Mouse (Mus musculus): ENCODE data around the gene Fbxl22. TPM values are rescaled to one million over a fixed set of nuclear protein-coding genes. Genes with fewer than 3 reads are reported as not detected.

Gene Fbxl22
- total RNA-seq (2018; cell fraction: chromatin; rRNA removed): 1 to 10 TPM in 12 of 26 experiments, under 1 TPM in 14; 0.31 to 3.3 (median 0.59) TPM
- under 1 TPM in 19 of 26 experiments, not detected in 7; under 0.01 to 0.15 (median 0.06) TPM for total RNA-seq (2018; cell fraction: cytosol; rRNA removed)
- 1 to 10 TPM in 10 of 26 experiments, under 1 TPM in 15, not detected in 1; 0.20 to 3.6 (median 0.77) TPM for total RNA-seq (2018; cell fraction: nucleus; rRNA removed)
- 0.07 TPM in 1 of 3 replicates, not detected in the others for polyA plus RNA-seq (2018)

DNA sequence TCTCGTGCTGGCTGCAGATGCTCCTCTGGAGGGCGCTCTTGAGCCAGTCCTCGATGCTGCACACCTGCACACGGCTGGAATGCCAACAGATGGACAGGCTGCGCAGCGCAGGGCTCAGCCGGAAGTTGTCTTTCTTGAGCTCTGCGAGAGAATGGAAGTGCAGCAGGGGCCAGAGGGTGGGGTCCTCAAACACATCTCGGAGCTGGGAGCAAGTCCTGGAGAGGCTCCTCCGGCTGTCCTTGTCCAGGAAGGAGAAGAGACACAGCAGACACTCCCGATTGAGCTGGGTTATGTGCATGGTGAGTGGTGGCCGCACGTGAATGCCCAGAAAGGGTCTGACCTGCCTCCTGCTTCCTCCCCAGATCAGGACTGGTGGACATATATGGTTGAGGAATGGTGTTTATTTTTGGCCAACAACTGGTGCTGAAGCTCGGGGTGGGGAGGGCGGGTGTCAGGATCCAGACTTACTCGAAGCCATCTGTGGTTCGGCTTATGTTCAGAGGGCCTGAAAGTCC lies at the start of gene Fbxl22:
Fbxl22 (minus strand) TSS at position 338 of the 515 bp plus-strand sequence.
- Histone ChIP-seq H3K27ac (no peak within 1 kb of the TSS), H3K36me3 (ENCODE audit: inconsistent target) (peaks cover 22% of the 10 kb centered on the region; the same call in 1 of the 2 replicates), H3K79me2 (ENCODE audit: inconsistent target) (no peaks in the 10 kb centered on the region), H3K4me3 (ENCODE audit: inconsistent target) (no peak within 1 kb of the TSS)
- WGBS (ENCODE audit: missing documents): 81% methylated on average over 17 of the region's 17 CpGs

DNA sequence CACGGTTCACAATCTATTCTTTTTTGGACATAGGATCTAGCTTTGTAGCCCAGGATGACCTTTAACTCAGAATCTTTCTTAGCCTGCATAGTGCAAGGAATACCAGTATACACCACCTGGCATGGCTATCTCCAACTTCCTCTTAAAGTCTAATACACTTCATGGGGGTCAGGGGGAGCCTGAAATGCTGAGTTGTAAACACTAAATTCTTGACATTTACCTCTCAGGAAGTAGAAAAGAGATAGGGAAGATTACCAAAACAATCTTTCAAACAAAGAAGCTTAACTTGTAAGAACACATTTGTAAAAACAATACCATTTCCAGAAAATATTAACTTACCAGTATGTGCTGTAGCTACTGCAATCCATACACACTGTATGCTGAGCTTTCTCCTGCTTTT lies 47.8 kb upstream of the Fbxl22 start:
- WGBS (ENCODE audit: missing documents): 53% methylated on average over 1 of the region's 1 CpGs

DNA sequence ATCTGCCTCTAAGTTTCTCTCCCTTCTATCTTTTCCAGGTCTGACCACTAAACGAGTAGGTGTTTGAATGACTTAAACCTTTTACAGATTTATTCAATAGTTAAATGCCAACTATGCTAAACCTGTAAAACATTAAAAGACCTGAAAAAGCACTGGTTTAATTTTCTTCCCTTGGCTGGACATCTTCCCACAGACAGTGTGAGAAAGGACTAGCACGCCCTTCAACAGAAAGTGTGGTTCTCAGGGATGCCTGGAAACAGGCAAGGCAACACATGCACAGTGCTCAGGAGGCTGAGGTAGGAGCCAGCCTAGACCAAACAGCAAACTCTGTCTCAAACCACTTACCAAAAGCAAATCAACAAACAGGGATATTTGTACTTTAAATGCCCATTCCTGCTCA lies 47.1 kb upstream of the Fbxl22 start:
- Histone ChIP-seq H3K36me3 (ENCODE audit: inconsistent target) (no peaks in the 10 kb centered on the region), H3K79me2 (ENCODE audit: inconsistent target) (peaks cover 54% of the 10 kb centered on the region; the same call in 1 of the 2 replicates), H3K4me3 (ENCODE audit: inconsistent target) (no peak overlapping the region), H3K27ac (no peak overlapping the region)
- whole genome bisulfite sequencing (ENCODE audit: missing documents): 100% methylated on average over 2 of the region's 2 CpGs

More for the DNA sequence above, 47.8 kb upstream of the Fbxl22 start:
- no peak overlapping the region for H3K27ac ChIP-seq
- H3K4me3 ChIP-seq (ENCODE audit: inconsistent target): no peak overlapping the region
- peaks cover 61% of the 10 kb centered on the region; the same call in 1 of the 2 replicates for H3K79me2 ChIP-seq (ENCODE audit: inconsistent target)
- H3K36me3 ChIP-seq (ENCODE audit: inconsistent target): no peaks in the 10 kb centered on the region

DNA sequence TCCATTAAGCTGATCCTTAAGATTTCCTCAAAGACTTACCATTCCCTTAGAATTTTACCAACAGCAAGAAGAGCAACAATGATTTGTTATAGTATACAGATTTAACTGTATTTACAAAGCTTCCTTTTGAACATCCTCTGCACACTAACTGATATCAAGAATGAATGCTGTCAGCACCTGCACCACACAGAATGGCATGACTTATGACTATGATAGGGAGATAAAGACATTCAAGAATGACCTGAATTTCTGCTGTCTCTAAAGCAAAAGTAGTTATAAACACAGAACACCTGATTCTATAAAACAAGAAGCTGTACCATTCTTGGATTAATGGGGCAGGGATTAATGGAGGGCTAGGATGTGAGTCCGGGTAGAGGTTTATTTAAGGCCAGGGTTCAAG lies 46.3 kb upstream of the Fbxl22 start:
- no peaks in the 10 kb centered on the region for H3K36me3 ChIP-seq (ENCODE audit: inconsistent target)
- H3K27ac ChIP-seq: no peak overlapping the region
- WGBS (ENCODE audit: missing documents): 100% methylated on average over 1 of the region's 1 CpGs
- no peak overlapping the region for H3K4me3 ChIP-seq (ENCODE audit: inconsistent target)
- H3K79me2 ChIP-seq (ENCODE audit: inconsistent target): peaks cover 46% of the 10 kb centered on the region; the same call in 1 of the 2 replicates

DNA sequence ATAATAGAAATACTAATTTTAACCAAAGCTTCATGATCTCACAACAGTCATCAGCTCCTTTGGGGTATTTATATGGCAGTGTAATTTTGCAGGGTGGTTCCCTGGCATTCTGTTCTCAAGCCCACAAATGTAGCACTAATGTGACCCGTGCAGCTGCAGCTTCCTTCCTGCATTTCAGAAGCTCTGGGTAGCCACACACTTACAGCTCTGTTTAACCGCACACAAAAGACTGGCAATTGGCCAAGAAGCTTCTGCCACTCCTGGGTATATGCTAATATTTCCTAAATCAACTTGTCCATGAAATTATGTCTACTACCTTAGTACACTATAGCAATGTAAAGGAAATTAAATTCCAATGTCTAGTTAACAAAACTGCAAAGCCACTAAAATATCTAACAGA lies 45.9 kb upstream of the Fbxl22 start:
- WGBS (ENCODE audit: missing documents): 0% methylated on average over 2 of the region's 2 CpGs
- Histone ChIP-seq H3K36me3 (ENCODE audit: inconsistent target) (no peaks in the 10 kb centered on the region), H3K4me3 (ENCODE audit: inconsistent target) (no peak overlapping the region), H3K27ac (no peak overlapping the region), H3K79me2 (ENCODE audit: inconsistent target) (peaks cover 42% of the 10 kb centered on the region; the same call in 1 of the 2 replicates)

DNA sequence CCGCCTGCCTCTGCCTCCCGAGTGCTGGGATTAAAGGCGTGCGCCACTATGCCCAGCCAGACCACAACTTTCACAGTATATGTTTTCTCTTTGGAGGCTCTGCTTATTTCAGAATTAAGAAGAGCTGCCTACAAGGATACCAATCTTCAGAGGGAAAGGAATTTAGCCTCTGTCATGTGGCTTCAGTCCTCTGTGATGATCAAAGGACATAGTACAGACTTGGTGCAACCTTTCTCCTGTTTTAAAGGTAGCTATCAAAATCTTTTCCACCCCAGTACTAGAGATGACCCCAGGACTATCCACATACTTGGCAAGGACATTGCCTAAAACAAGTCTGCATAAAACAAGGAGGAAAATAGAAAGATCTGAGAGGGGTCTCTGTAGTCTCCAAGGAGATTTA lies 44.6 kb upstream of the Fbxl22 start:
- WGBS (ENCODE audit: missing documents): no CpG with 5 or more reads among the region's 4 CpGs
- peaks cover 29% of the 10 kb centered on the region; the same call in 1 of the 2 replicates for H3K79me2 ChIP-seq (ENCODE audit: inconsistent target)
- H3K27ac ChIP-seq: no peak overlapping the region
- H3K4me3 ChIP-seq (ENCODE audit: inconsistent target): no peak overlapping the region
- H3K36me3 ChIP-seq (ENCODE audit: inconsistent target): no peaks in the 10 kb centered on the region

DNA sequence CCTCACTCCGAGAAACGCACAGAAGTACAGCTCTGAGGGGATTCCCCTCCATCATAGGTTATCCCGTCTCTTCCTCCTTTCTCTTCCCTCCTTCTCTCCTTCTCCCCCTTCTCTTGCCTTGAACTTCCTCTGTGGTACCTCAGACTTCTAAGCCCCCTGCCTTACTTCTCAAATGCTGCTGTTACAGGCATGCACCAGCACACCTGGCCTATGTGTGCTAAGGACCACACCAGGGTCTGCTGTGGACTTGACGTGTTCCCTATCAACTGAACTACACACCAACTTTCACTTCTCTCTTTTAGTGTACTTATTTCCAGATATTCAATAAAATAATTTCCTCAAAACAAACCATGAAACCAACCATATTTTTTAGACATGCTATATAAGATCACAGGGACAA lies 28.4 kb upstream of the Fbxl22 start:
- Histone ChIP-seq H3K36me3 (ENCODE audit: inconsistent target) (peaks cover 44% of the 10 kb centered on the region), H3K4me3 (ENCODE audit: inconsistent target) (no peak overlapping the region), H3K79me2 (ENCODE audit: inconsistent target) (no peaks in the 10 kb centered on the region), H3K27ac (no peak overlapping the region)
- WGBS (ENCODE audit: missing documents): 33% methylated on average over 4 of the region's 4 CpGs

DNA sequence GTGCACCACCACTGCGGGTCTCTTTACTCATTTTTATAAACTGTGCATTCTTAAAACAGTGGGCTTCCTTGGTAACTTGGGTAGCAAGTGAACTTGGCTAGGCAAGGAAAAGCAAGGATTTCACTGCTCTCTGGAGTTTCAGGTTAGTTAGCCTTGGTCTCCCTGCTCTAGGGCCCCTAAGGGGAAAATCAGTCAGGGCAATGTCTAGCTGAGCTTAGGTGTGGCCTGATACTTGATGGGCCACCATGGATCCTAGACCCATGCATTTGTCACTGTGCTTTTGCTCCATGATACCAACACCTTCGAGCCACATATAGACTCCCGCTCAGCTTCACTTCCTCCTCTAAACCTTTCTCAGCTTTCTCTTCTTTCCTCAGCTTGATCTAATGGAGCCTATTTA lies 7.2 kb upstream of the Fbxl22 start:
- Histone ChIP-seq H3K4me3 (ENCODE audit: inconsistent target) (no peak overlapping the region), H3K36me3 (ENCODE audit: inconsistent target) (peaks cover 39% of the 10 kb centered on the region), H3K27ac (no peak overlapping the region), H3K79me2 (ENCODE audit: inconsistent target) (no peaks in the 10 kb centered on the region)
- WGBS (ENCODE audit: missing documents): 87% methylated on average over 3 of the region's 3 CpGs

DNA sequence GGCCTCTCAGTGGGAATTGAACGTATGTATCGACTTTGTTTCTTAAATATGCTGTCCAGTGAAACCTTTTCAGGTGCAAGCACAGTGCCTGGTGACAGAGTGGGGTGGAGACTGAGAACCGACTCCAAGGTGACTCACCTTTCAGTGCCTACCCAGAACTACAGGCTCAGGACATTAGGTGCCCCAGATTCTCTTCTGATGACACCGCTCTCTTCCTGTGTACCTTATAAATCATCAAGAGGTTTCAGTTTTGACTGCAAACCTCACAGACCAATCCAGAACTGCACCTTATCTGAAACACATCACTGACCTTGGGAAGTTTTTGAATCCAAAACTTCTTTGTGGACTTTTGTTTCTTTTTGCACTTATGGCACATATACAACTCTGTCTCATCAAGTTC lies 5.9 kb upstream of the Fbxl22 start:
- Histone ChIP-seq H3K79me2 (ENCODE audit: inconsistent target) (no peaks in the 10 kb centered on the region), H3K27ac (no peak overlapping the region), H3K4me3 (ENCODE audit: inconsistent target) (no peak overlapping the region), H3K36me3 (ENCODE audit: inconsistent target) (peaks cover 43% of the 10 kb centered on the region)
- WGBS (ENCODE audit: missing documents): 92% methylated on average over 4 of the region's 4 CpGs

DNA sequence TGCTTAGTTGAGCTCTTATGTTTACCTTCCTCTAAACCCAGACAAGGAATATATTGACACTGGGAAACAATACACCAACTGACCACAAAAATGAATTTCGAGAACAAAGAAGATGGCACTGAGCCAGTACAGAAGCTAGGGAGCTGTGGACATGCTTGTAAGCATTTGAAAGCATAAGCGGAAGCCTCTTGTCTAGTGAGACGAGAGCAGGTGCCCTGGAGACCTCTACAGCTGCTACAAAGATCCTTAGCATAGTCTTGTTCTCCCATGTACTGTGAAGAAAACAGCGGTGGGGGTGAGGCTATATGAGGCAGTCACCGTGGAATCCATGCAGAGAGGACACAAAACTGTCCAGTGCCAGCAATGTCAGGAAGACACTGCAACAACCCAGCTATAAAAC lies 4.5 kb upstream of the Fbxl22 start:
- no peak overlapping the region for H3K27ac ChIP-seq
- WGBS (ENCODE audit: missing documents): 81% methylated on average over 4 of the region's 5 CpGs
- H3K36me3 ChIP-seq (ENCODE audit: inconsistent target): peaks cover 37% of the 10 kb centered on the region
- H3K4me3 ChIP-seq (ENCODE audit: inconsistent target): no peak overlapping the region
- H3K79me2 ChIP-seq (ENCODE audit: inconsistent target): no peaks in the 10 kb centered on the region

DNA sequence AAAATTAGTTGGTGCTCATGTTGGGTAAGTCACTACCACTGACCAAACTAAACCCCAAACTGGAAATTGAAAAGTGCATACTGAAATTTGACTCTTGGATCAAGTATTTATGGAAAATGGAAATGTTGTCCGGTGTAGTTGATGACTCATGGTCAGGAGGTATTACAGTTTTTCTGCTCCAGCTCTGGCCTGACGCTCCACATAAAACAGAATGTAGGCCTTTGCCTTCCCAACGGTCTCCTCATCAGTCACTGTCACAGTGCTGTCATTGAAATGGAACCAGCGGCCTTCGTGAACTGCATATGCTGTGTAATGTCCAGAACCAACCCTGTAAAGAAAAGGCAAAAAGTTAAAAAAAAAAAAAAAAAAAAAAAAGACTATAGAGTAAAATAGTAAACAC lies 3.9 kb upstream of the Fbxl22 start:
- H3K36me3 ChIP-seq (ENCODE audit: inconsistent target): peaks cover 37% of the 10 kb centered on the region
- H3K27ac ChIP-seq: no peak overlapping the region
- H3K4me3 ChIP-seq (ENCODE audit: inconsistent target): no peak overlapping the region
- WGBS (ENCODE audit: missing documents): 97% methylated on average over 4 of the region's 5 CpGs
- H3K79me2 ChIP-seq (ENCODE audit: inconsistent target): no peaks in the 10 kb centered on the region

DNA sequence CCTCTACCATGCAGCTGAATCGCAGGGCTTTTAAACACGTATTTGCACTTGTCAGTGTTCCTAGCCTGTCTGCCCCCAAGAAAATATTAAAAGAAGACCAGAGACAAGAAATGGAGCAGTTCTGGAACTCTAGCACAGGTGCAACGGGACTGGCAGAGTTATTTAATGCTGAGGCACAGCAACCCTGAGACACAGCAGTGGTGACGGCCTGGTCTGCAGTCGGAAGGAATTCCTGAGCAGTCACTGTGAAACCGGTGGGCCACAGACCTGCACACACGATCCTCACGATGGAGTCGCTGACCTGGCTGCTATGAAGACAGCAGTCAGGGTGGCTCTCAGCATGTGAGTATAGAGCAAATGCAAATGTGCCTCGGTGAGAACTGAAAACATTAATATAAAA lies 3.4 kb upstream of the Fbxl22 start:
- no peaks in the 10 kb centered on the region for H3K79me2 ChIP-seq (ENCODE audit: inconsistent target)
- 94% methylated on average over 10 of the region's 10 CpGs for WGBS (ENCODE audit: missing documents)
- no peak overlapping the region for H3K4me3 ChIP-seq (ENCODE audit: inconsistent target)
- peaks cover 34% of the 10 kb centered on the region for H3K36me3 ChIP-seq (ENCODE audit: inconsistent target)
- no peak overlapping the region for H3K27ac ChIP-seq

DNA sequence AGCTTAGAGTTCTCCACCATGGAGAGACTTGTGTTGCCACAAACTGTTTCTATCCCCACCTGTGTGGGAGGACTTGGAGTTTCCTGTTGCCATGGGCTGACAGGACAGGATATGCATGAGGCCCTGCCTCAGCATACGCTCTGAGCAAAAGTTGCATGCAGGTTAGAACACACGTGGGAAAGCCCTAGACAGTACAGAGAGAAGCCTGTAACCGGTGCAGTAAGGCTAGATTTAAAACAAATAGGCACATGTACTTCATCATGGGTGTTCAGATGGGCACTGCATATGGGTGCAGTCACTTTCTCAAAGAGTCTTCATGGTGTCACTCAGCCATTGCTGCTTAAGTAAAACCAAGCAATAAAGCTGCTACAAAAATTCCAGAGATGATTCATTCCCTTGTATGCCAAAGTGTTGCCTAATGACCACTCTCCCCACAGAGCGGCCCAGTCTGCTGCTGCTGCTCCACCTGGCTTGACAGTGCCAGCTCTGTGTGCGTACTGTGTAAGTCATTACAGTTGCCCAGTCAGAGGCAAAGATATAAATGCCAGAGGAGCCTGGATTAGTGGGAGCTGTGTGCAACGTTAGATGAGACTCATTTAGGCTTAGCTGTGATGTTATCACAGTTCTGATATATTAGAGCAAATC lies 2.0 kb upstream of the Fbxl22 start:
- 78% methylated on average over 6 of the region's 6 CpGs for WGBS (ENCODE audit: missing documents)
- Histone ChIP-seq H3K36me3 (ENCODE audit: inconsistent target) (peaks cover 33% of the 10 kb centered on the region), H3K27ac (no peak overlapping the region)

DNA sequence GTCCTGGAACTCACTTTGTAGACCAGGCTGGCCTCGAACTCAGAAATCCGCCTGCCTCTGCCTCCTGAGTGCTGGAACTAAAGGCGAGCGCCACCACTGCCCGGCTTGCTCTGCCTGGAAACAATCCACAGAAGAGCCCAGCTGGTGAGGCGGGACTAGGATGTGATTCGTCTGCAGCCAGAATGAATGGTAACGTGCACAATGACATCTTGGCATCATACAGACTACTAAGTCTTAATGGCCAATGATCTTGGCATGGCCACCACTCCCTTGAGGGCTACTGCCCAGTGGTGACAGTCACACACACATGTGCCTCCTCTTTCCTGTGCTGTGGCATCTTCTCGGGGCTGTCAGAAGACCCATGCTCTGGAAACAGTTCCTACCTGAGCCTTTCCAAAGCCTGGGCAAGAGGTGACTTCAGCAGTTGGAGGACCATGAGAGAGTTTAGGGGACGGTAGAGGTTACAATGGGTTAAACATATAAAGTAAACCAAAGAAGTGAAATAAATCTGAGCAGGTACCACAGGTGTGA lies 1.4 kb upstream of the Fbxl22 start:
- no peak overlapping the region for H3K4me3 ChIP-seq (ENCODE audit: inconsistent target)
- H3K36me3 ChIP-seq (ENCODE audit: inconsistent target): peaks cover 33% of the 10 kb centered on the region
- 93% methylated on average over 9 of the region's 10 CpGs for WGBS (ENCODE audit: missing documents)
- no peaks in the 10 kb centered on the region for H3K79me2 ChIP-seq (ENCODE audit: inconsistent target)
- no peak overlapping the region for H3K27ac ChIP-seq

More for the DNA sequence above, 2.0 kb upstream of the Fbxl22 start:
- Histone ChIP-seq H3K79me2 (ENCODE audit: inconsistent target) (no peaks in the 10 kb centered on the region), H3K4me3 (ENCODE audit: inconsistent target) (no peak overlapping the region)

DNA sequence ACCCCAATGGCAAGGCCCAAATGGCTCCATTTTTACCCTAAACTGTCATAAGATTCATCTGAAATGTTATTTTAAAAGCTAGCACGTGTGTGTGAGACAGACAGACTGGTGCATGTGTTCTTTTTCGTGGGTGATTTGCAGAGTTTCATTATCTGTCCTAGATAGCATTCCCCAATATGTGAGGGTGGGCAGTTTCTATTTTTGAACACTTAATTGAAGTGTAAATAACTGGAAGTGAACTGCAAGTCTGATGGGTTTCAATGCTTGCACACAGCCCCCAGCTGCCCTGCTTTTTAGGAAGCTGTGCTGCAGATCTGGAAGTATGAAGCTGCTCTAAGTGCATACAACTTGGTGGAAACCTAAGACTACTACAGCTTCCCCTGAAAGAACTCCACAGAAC lies 722 bp upstream of the Fbxl22 start:
- no peaks in the 10 kb centered on the region for H3K79me2 ChIP-seq (ENCODE audit: inconsistent target)
- no peak overlapping the region for H3K27ac ChIP-seq
- H3K4me3 ChIP-seq (ENCODE audit: inconsistent target): no peak overlapping the region
- WGBS (ENCODE audit: missing documents): 100% methylated on average over 2 of the region's 2 CpGs
- peaks cover 29% of the 10 kb centered on the region for H3K36me3 ChIP-seq (ENCODE audit: inconsistent target)

Measured in macrophage (primary cell).